Mouse (Mus musculus): ENCODE measurements around the gene Ciao1.

DNA sequence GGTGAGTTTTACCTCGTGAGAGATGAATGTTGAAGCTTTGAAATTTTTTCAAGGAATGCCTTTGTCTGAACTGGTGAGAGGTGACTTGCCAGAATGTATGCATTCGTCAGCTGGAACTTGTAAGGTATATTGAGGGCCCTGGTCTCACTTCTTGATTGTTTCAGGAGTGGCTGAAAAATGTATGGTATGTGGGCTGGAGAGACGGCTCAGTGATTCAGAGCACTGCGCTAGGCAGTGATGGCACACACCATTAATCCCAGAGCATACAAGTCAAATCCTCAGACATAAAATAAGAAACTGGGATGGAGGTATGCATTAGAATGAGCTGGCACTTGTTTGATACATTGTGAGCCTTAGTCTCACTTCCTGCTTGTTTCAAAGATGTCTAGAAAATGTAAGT lies 44.6 kb upstream of the Ciao1 start:
- TF ChIP-seq CTCF (IDR thresholded peaks at IDR 0.05; ENCODE audit: borderline replicate concordance, control insufficient read depth, extremely low read depth, insufficient read depth, low read length, poor library complexity) (no peak), POLR2A (IDR thresholded peaks at IDR 0.05; ENCODE audit: control insufficient read depth, extremely low read depth, insufficient read depth, low read length, poor library complexity) (no peak)

Data from thymus, adult 2 months (tissue).